Mouse (Mus musculus) left cerebral cortex, adult 8-10 months (tissue): ENCODE measurements around the gene Clec2g. TPM values are rescaled to one million over a fixed set of nuclear protein-coding genes. Genes with fewer than 3 reads are reported as not detected.
"Not testable (repeated sequence)": the region's sequence is repeated elsewhere in the genome, so short reads cannot be mapped to it uniquely, and the experiment has no call there.

Experiments
- DNase-seq, 2 experiments: peaks; one replicate each; pipeline ENCODE4 v3.0.0; 2022; ENCODE audit warnings: low spot score in 2 of 2
- total RNA-seq, 4 experiments: library from RNA; stranded (reverse); gene quantifications; 2 replicates each; pipeline ENCODE4 v1.2.4; 2022

The Clec2g gene
- 1 to 10 TPM in 1 of 4 experiments, under 1 TPM in 2, not detected in 1; 0.53 to 1.2 (median 0.60) TPM for total RNA-seq

DNA sequence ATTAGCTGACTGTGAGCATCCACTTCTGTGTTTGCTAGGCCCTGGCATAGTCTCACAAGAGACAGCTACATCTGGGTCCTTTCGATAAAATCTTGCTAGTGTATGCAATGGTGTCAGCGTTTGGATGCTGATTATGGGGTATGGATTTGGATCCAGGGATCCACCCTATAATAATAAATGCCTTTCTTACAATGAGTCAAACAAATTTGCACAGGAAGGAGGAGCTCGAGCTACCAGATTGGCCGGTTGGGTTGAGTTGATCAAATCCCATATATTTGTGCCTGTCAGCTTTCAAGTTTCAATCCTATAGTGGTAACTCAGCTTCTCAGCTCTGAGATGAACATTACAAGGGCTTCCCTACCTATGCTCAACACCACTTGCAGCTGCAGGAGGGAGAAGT, at the start of gene Clec2g:
Gene Clec2g (plus strand): TSS at position 301 of the 400 bp plus-strand sequence.
- DNase-seq, result not testable (repeated sequence)

DNA sequence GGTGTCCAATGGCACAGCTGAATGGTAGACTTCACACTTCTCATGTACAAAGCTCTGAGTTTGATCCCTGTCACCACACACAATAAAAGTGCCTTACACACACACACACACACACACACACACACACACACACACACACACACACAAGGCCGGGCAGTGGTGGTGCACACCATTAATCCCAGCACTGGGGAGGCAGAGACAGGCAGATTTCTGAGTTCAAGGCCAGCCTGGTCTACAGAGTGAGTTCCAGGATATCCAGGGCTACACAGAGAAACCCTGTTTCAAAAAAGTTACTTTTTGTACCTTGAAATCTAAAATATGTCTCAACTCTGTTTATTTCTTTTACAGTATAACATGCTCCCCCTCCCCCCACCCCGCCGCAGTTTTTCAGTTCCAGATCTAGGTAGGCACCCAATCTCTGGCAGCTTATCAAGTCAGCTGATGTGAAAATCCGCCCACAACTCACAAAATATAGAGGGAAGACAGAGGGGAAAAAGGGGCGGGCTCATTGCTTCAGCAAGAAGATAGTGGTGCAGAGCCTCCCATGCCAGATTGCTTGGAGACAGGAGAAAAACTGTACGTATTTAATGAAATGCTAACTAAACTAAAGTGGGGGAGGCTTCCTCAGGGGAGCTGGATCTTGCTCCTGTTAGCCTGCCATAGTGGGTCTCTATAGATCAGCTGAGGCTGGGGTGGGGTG, 46.9 kb upstream of the Clec2g start, which contains the start of gene Clec2i:
Gene Clec2i (plus strand): TSS at position 498 of the 700 bp plus-strand sequence.
- DNase-seq, result peak in 1 of 2 experiments; percentile 37

DNA sequence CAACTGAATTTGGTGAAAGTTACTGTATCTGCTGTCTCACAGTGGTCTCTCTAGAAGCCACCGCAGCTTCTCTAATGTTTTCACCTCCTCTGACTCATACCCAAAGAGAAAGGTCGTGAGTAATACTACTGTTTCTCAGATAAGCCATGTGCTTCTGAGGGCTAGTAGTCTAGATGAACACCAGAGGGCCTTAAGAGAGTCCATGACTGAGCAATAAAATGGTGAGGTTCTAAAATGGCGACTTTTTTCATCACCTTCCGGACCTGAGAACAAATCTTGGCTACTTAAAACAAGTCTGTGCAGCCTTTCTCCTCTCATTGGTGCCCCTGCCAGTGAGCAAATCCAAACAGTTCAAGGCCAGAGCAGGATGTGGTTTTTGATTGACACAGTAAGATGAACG, 45.3 kb upstream of the Clec2g start:
- no peak for DNase-seq

DNA sequence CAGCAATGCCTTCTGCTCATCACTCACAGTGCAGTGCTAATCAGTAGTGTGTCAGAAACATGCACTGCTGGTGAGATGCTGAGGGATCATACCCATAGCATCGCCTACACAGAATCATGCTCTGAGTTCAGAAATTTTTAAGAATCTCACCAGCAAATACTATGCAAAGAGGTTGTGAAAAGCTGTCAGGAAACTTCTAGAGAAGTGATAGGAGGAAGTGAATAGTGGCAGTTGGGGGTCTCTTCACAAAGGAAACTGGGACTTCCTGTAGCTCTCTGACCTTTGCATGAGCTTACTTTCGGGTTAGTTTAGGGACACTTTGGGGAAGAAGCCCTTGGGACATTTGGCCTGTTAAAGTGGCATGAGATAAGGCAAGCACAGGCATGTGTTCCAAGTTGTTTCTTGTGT, 43.2 kb upstream of the Clec2g start, which contains the start of gene BC035044:
Gene BC035044 (minus strand): TSS at position 179 of the 408 bp plus-strand sequence.
- no peak for DNase-seq

DNA sequence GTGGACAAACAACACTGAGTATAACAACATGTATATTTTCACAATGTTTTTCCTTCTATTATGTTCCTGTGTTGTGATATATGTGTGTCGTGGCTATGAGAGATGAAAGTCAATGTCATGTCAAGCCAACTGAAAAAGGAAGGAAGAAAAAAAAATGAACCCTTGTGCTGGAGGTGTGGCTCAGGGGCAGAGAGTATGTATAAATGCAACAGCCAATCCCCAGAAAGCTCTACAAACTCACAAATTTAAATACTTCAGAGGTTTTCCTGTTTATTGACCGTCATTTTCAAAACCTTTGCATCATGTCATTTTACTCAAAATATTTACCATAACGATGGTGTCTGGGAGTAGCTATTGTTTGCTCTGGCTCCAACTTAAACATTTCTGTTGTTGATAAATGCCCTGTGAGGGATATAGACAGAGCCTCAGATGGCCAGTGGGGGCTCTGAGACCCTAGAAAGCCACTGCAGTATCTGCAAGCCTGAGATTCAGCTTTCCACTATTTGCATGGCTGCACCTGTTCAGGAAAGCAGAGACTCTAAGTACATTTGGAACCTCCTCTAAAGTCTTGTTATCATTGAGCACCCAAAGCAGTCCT, 38.7 kb upstream of the Clec2g start:
- no peak for DNase-seq

DNA sequence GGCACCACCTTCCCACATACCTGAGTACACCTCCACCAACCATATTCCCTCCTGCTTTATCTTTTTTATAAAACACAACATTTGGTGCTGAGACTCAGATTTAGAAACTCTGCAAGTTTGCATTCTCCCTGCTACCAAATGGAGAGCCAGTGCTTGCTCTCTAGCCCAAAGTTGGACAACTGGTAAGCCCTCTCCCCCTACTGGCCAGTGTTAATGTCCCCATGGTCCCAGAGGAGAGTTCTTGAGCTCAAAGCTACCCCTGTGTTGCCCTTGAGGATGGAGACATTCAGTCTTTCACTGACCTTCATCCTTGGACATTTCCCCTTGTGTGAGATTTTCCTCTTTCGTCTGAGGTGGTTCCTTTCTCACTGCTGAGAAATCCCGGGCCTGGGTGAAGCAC, 34.1 kb upstream of the Clec2g start:
- no peak for DNase-seq

DNA sequence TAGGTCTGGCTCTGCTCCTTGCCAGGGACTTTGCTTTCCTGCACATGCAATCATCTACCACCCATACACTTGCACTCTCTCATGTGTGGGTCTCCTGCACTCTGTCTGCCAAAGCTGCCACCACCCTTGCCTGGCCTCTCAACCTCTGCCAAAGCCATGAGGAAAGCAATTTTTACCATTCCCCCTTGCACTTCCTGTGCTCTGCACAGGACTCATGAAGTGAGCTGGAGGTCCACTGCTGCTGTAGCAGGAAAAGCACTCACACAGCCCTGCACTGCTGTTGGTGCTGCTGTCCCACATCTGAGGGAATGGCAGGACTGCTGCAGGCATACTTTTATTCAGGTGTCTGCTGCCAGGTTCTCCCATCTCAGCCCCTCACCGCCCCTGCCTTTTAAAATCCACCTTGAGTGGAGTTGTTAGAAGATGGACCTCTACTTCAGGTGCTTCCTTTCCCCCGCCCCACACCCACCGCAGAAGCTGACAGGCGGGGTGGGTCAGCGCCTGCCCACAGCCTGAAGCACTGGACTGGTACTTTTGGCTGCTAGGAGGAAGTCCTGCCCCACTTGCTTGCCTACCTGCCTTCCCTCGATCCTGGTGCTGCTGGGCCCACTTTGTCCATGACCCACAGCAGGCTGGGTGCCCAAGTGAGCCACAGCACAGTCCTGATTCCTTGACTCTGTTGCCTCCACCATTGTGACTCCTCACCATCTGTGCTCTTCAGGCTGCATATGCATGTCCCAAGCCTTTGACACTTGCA, 33.2 kb upstream of the Clec2g start:
- DNase-seq, result not testable (repeated sequence)

DNA sequence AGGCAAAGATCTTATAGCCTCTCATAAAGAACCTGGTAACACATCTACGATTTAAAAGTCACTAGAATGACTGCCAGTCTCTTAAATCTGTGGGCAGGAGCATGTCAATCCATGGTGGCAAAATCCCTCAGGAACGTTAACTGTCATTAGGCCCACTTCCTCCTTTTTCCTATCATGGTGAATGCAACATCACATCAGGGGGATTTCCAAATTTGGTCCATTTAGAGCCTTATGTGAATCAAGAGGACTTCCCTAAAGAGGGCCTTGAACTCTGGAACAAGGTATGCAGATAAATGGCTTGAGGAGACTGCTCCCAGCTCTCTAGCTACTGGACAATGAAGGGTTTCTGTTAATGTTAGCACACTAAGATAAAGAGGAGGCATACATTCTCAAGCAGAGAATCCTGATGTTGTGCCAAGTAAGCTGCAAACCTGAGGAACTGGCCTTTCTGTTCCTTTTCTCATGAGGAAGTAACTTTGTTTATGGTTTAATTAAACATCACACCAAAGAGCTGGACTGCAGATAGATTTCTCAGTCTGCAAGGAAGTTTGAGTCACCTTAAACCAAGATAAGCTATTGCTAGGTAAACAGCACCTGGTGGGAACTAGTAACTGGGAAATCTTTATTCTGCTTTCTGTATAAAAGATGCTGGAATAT, 20.5 kb upstream of the Clec2g start:
- DNase-seq, result no peak

DNA sequence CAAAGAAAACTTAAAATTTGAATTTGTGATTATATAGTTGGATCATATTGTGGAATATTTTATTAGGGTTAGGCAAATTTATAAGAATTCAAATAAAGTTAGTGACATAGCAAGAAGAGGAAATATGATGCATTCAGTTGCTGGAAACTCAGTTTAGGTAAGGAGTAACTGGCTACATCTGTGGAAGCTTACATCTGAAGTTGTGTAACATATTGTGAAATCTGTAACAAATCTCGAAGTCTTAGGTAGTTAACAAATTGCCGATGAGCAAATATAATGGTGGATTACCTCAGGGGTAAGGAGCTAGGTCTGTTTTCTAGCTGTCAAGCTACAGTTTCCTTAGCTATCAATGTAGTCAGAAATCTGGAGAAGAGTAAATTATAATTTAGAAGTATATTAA, 16.9 kb upstream of the Clec2g start:
- DNase-seq, result no peak

DNA sequence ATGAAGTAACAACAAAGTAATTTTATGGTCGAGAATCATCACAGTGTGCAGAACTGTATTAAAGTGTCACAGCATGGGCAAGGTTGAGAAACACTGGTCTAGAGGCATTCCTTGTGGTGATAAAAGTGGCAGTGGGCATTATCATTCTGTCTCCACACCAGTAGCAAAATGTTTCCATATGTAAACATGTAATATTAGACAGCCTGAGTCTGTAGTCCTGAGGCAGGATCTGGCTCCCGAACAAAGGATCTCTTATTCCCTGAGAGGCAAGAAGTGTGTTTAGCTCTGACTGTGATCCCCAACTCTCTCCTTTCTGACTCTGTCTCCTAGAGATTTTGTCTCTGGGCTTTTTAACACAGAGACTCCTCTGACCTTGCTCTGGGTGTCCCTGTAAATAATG, 1.1 kb upstream of the Clec2g start:
- no peak for DNase-seq

DNA sequence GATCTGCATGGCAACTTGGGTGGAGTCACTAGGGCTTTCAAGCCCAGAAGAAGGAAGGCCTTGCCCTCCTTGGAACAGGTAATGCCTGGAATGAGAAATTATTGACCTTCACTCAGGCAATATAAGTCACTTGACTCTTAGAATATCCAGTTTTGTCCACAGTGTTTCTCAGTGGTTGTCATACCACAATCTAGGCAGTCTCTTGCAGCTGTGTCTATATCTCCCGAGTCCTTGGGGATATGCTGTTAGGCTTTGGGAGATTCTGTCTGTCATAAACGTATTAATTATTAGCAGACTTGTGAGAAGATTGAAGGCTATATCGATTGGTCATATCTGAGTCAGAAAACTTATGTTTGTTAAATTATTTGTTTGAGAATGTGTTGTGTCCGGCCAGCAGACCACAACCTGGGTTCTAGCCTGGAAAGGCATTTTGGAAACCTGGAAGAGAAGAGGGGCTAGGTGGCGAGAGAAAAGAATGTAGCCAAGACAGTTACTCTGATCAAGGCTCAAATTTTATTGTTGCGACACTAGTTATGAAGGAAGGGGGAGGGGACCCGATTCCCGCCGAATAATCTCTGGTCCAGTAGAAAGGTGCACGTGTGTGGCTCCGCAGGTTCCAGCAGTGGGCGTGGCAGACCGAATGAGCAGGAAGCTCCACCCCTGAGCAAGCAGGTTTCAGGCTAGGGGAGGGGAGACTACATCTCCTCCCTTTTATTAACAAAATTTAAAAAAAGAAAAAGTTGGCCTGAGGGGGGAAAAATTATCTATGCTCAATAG, 1.9 kb downstream of the Clec2g start:
- not testable (repeated sequence) for DNase-seq

DNA sequence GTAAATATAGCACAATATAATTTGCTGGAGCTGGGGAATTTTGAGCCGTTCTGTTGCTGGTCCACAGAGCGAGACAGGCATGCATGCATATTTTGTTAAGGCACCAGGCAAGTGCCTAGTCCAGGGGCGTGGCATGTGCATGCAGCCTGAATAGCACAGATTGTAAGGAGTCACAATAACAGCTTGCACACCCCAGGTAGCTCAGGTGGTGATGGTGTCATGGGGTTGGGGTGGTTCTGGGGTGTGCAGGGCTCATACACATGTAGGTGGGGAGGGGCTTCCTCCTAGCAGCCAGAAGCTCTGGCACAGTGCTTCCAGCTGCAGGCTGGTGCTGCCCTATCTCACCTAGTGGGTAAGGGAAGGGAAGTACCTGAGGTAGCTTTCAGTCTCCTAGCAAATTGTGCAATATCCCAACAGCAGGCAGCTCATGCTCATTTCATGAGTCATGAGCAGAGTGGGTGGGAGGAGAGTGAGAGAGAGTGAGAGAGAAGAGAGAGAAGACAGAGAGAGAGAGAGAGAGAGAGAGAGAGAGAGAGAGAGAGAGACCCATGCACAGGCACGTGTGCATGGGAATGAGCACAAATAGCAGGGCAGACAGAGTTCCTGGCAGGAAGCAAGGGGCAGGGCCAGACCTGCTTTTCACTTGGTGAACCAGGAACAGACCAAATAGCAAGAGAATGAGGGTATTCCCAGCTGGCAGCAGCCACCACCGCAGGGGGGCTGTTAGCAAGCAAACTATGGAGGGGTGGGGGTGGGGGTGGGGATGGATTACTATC, 7.7 kb downstream of the Clec2g start:
- no peak for DNase-seq

DNA sequence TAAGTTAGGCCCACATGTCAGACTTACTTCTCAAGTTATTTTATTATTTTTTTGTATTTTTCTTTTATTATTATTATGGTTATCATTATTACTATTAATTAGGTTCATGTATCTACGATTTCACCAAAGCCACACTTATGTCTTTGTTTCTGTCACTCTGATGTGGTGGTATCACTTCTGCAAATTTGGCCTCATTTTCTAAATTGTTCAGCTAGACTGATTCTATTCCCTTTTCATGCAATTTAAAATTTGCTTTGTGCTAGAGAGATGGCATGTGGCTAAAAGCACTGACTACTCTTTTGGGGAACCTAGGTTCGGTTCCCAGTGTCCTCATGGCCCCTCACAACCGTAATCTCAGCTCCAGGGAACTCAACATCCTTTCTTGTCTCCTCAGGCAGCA, 11.4 kb downstream of the Clec2g start:
- no peak for DNase-seq

DNA sequence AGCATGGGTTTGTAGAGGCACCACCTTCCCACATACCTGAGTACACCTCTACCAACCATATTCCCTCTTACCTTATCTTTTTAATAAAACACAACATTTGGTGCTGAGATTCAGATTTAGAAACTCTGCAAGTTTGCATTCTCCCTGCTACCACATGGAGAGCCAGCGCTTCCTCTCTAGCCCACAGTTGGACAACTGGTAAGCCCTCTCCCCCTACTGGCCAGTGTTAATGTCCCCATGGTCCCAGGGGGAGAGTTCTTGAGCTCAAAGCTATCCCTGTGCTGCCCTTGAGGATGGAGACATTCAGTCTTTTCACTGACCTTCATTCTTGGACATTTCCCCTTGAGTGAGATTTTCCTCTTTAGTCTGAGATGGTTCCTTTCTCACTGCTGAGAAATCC, 26.9 kb downstream of the Clec2g start:
- no peak for DNase-seq

DNA sequence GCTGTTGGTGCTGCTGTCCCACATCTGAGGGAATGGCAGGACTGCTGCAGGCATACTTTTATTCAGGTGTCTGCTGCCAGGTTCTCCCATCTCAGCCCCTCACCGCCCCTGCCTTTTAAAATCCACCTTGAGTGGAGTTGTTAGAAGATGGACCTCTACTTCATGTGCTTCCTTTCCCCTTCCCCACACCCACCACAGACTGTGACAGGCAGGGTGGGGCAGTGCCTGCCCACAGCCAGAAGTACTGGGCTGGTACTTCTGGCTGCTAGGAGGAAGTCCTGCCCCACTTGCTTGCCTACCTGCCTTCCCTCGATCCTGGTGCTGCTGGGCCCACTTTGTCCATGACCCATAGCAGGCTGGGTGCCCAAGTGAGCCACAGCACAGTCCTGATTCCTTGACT, 27.9 kb downstream of the Clec2g start:
- not testable (repeated sequence) for DNase-seq

DNA sequence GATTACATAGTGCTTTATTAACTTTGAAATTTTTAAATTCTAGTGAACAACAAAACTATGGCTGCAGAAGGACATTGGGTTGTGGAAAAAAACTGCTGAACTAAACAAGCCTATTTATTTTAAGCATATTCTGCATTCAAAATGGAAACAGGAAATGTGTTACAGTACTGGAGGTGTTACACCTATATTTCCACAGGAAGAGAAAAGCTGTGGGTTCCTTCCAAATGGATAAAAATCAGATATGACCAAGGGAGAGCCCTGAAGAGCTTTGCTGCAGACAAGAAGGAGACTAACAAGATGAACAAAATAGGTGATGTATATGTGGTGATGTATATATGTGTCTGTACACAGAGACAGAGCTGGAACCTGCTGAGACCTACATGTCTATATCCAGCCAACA, 30.3 kb downstream of the Clec2g start:
- DNase-seq, result no peak

DNA sequence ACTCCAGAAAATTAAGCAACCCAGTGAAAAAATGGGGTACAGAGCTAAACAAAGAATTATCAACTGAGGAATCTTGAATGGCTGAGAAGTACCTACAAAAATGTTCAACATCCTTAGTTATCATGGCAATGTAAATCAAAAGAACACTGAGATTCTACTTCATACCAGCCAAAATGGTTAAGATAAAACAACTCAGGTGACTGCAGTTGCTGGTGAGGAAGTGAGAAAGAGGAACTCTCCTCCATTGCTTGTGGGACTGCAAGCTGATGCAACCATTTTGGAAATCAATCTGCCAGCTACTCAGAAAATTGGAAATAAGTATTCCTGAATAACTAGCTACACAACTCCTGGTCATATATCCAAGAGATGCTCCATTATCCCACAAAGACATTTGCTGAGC, 34.3 kb downstream of the Clec2g start:
- no peak for DNase-seq

DNA sequence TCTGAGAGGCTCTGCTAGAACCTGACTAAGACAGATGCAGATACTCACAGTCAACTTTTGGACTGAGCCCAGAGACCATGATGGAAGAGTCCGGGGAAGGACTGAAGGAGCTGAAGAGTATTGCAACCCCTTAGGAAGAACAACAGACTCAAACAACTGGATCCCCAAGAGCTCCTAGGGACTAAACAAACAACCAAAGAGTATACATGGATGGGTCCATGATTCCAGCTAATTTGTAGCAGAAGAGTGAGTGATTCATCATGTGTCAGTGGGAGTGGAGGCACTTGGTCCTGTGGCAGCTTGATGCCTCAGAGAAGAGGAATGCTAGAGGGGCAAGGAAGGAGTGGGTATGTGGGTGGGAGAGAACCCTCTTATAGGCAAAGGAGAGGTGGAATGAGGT, 35.6 kb downstream of the Clec2g start:
- DNase-seq, result no peak

DNA sequence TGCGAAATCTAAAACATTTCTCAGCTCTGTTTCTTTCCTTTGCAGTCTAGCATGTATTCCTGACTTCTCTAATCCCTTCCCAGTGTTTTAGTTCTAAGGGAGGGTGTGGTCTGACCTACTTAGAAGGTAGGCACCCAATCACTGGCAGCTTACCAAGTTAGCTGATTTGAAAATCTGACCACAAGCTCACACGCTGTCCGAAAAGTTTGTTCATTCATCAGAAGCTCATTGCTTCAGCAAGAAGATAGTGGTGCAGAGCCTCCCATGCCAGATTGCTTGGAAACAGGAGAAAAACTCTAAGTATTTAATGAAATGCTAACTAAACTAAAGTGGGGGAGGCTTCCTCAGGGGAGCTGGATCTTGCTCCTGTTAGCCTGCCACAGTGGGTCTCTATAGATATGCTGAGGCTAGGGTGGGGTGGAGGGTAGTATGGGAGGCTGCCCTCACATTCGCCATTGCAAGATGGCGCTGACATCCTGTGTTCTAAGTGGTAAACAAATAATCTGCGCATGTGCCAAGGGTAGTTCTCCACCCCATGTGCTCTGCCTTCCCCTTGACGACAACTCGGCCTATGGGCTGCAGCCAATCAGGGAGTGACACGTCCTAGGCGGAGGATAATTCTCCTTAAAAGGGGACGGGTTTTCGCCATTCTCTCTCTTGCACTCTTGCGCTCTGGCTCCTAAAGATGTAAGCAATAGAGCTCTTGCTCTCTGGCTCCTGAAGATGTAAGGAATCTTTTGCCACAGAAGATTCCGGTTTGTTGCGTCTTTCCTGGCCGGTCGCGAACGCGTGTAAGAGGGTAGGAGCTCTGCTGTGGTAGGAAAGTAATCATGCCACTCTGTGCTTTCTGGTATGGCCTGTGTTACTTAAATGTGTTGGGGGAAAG, 36.6 kb downstream of the Clec2g start:
- not testable (repeated sequence) for DNase-seq
